Mouse (Mus musculus): ENCODE data around the gene Tmc1. TPM values are rescaled to one million over a fixed set of nuclear protein-coding genes. Genes with fewer than 3 reads are reported as not detected.

Gene Tmc1
- total and polyA plus RNA-seq, 3 experiments = 0.11 to 0.27 TPM; not detected in 1

- no peaks in the 10 kb centered on the region for H3K27me3 ChIP-seq (replicated peaks)
- no peaks in the 10 kb centered on the region for H3K36me3 ChIP-seq (replicated peaks in 1 of 2; ENCODE audit: control insufficient read depth in 1 of 2, insufficient read depth in 1 of 2, low read length in 1 of 2)
- H3K4me1 ChIP-seq (ENCODE audit: control insufficient read depth in 1 of 2, insufficient read depth in 2 of 2) = no peaks in the 10 kb centered on the region
- in situ Hi-C loops (cut with MboI; ENCODE audit: low pct_ligation_motif_present, low pct_unique_long_range_greater_than_20kb, low sequenced_read_pairs) (loop anchor here (25.0 kb wide), 1 partner anchor 382 kb away; no protein-coding TSS in a partner anchor), dilution Hi-C loops (cut with MboI; ENCODE audit: extremely low pct_ligation_motif_present, extremely low pct_unique_long_range_greater_than_20kb, low sequenced_read_pairs) (no loop called here)
- TF ChIP-seq MAX (IDR thresholded peaks at IDR 0.05; ENCODE audit: low read length) (no peak), RCOR1 (conservative IDR thresholded peaks at IDR 0.05; ENCODE audit: low read depth, low read length) (no peak), POLR2AphosphoS2 (IDR thresholded peaks at IDR 0.05; ENCODE audit: low read depth, low read length) (no peak), JUN (IDR thresholded peaks at IDR 0.05; ENCODE audit: insufficient read depth, low read depth, low read length) (no peak), PAX5 (IDR thresholded peaks at IDR 0.05; ENCODE audit: low read length) (no peak), ZMIZ1 (IDR thresholded peaks at IDR 0.05; ENCODE audit: low read depth, low read length) (no peak), RAD21 (IDR thresholded peaks at IDR 0.05; ENCODE audit: low read depth, low read length) (no peak), USF1 (IDR thresholded peaks at IDR 0.05; ENCODE audit: low read depth, low read length) (no peak)
- no peaks in the 10 kb centered on the region for H3K79me2 ChIP-seq (replicated peaks; ENCODE audit: control insufficient read depth, extremely low read depth, insufficient read depth, poor library complexity, severe bottlenecking)
- H3K9me3 ChIP-seq (replicated peaks; ENCODE audit: low read length) = no peaks in the 10 kb centered on the region
- no peak overlapping the region for H3K4me3 ChIP-seq (replicated peaks in 1 of 3; ENCODE audit: low read depth in 2 of 3, low read length in 2 of 3, poor library complexity in 1 of 3)
- DNase-seq (ENCODE audit: extremely low read depth) = no peak
- H3K27ac ChIP-seq (ENCODE audit: insufficient read depth, low read depth) = no peak overlapping the region
- no peak overlapping the region for H3K4me2 ChIP-seq (ENCODE audit: insufficient read depth, low read depth, poor library complexity, severe bottlenecking)
- H3K9ac ChIP-seq (ENCODE audit: insufficient read depth, low read depth) = no peak overlapping the region
These were observed 209.4 kb downstream of the Tmc1 start for GRCm38 (mm10) chr19:20744630-20745029.

Other genes starting within 250 kb of the Tmc1 start
- 0.21 and 0.47 TPM in 2 replicates for gene Aldh1a7, start 226.6 kb downstream of the Tmc1 start, total RNA-seq (2012; rRNA removed)
- gene Aldh1a7, start 226.6 kb downstream of the Tmc1 start, total RNA-seq (2014; rRNA removed) = 2.3 and 2.6 TPM in 2 replicates
- 1.1 and 1.2 TPM in 2 replicates for gene Aldh1a7, start 226.6 kb downstream of the Tmc1 start, polyA plus RNA-seq (2012; ENCODE audit: insufficient read length, low read depth)

Data from CH12.LX (cell line).